Mouse (Mus musculus) embryo, embryonic 11.5 days (tissue): ENCODE results near the gene S1pr3.

Experiments used
- DNase-seq: peaks from one replicate; pipeline ENCODE4 v3.0.0-alpha.2; 2012; ENCODE audit warnings: low read depth, low spot score

The S1pr3 gene

DNA sequence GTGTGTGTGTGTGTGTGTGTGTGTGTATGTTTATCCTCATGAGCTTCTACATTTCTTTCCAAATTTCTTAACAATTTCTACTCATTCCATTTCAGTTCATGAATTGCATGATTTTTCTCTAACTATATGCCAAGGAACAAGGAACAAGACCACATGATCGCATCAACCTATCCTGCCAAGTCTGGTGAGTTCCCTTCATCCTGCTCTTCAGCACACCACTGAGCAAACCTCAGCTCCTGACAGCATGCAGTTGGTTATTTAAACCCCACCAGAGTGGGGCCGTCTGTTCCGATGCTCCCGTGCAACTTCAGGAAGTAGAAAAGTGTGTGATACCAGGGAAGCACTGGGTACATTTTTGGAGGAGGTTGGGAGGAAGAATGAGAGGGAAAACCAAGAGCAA is 38.1 kb downstream of the S1pr3 start:
- DNase-seq: no peak

DNA sequence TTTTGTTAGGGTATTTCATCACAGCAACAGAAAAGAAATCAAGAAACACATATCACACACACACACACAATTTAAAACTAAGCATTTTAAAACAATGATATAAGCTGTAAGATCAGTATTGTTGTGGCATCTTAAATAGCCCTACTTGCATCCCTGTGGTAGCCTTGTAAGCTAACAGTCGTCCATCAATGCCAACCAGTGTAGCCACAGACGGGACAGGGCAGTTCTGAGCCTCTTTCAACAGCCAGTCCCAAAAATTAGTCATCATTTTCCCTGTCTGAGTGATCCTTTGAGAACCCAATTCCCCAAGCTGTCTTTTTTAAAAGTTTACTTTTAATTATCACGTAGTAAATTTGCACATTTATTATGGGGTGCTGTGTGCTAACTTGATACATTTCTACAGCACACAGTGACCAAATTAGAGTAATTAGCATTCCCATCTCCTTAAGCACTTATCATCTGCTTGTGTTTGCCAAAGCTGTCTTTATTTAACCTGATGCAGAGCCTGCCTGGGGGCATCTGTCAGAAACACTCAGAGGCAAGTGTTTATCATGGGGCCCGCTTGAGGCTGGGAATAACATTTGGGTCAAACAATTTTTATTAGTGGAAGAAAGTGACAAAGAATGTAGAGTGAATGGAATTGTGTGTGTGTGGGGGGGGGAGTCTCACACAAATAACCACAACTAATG is 47.9 kb downstream of the S1pr3 start:
- no peak for DNase-seq

- no peak for DNase-seq
Measured at GRCm38 (mm10) chr13:51464294-51464693, 55.9 kb downstream of the S1pr3 start.

DNA sequence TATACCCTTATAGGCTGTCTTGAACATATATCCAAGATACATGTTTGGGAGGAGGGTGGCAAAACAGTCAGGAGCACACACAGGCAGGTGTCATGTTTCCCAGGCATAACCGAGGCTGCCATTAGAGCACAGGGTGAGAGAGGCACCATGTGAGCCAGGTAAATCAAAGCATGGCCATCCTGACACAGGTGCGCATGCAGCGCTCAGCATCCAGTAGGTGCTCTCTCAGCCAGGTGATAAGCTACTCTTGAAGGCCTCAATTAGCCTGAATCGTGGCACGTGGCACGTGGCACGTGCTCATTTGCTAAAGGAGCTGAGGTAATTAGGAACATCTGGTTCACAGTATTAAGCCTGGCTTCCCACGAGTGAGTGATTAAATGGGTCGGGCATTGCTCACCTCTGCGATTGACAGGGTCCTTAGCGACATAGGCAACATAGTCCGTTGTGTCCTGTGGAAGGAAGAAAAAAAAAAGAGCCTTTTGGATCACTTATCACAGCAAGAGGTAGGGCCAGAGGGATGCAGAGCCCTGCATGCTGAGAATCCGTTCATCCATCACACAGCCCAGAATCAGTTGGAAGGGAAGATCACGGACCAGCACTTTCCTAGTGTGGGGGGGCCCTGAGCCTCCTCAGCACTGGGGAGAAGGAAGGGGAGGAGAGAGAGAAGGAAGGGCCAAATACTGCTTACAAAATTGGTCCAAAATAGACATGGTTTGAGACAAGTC is 57.8 kb downstream of the S1pr3 start:
- DNase-seq: no peak

DNA sequence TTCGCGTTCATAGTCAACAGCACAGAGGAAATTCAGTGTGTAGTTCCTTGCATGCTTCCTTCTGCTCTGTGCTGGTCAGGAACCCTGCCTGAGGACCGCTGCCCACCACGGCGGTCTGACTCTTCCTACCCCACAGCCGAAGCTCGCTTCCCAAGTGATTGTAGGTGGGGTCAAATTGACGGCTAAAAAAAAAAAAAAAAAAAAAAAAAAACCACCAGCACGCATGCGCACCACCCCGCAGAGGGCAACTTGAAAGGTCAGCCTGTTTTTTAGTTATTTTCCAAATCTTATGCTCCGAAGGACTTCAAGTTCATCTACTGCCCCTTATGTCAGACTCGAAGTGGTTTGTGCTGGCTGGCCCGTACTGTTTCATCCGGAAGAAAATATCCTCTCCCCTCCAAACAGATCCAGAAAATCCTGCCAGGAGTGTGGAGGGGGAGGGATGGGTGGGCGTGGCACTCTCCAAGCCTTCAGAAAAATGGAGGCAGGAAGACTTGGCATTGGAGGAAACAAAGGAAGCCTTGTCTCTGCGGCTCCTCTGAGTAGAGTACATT is 60.3 kb downstream of the S1pr3 start:
- no peak for DNase-seq
